Mouse (Mus musculus) ES-E14 (cell line): ENCODE measurements around the gene Ankrd11. TPM values are rescaled to one million over a fixed set of nuclear protein-coding genes. Genes with fewer than 3 reads are reported as not detected.

Source experiments
- DNase-seq: peaks from one replicate; pipeline ENCODE4 v3.0.0-alpha.2; 2013; ENCODE audit warnings: low read depth, low spot score
- H3K27ac ChIP-seq: 2 replicates; pipeline ENCODE4 v1.5.1; 2012; ENCODE audit warnings: low read depth, mild to moderate bottlenecking, low read length, moderate library complexity, mixed read lengths; ENCODE audit not compliant: poor library complexity, insufficient read depth, severe bottlenecking
- H3K36me3 ChIP-seq: 2 replicates; pipeline ENCODE4 v1.6.1; 2012; ENCODE audit warnings: mild to moderate bottlenecking, low read length, moderate library complexity, mixed read lengths; ENCODE audit not compliant: control insufficient read depth, poor library complexity, insufficient read depth, severe bottlenecking
- H3K4me1 ChIP-seq, 2 experiments: fragments of 150-350 bp in 1 of 2; sonication (generic) in 1 of 2; 2 replicates each; pipeline ENCODE4 v1.6.1; 2012; ENCODE audit warnings: low read length in 2 of 2, mild to moderate bottlenecking in 1 of 2, mixed read lengths in 1 of 2; ENCODE audit not compliant: control insufficient read depth in 2 of 2, insufficient read depth in 2 of 2, poor library complexity in 1 of 2
- H3K4me3 ChIP-seq, 2 experiments: fragments of 150-350 bp in 1 of 2; sonication (generic) in 1 of 2; 2 replicates each; pipeline ENCODE4 v1.5.1; 2012; ENCODE audit warnings: low read length in 2 of 2, low read depth in 1 of 2, mild to moderate bottlenecking in 1 of 2, mixed read lengths in 1 of 2; ENCODE audit not compliant: insufficient read depth in 1 of 2, poor library complexity in 1 of 2, severe bottlenecking in 1 of 2
- H3K9ac ChIP-seq: 2 replicates; pipeline ENCODE4 v1.6.1; 2012; ENCODE audit warnings: low read depth, mild to moderate bottlenecking, low read length, mixed read lengths; ENCODE audit not compliant: poor library complexity, insufficient read depth, severe bottlenecking
- H3K9me3 ChIP-seq: fragments of 150-350 bp; sonication (generic); 2 replicates; pipeline ENCODE4 v1.6.1; 2012; ENCODE audit warnings: low read depth, mild to moderate bottlenecking, low read length; ENCODE audit not compliant: control insufficient read depth, insufficient read depth
- CHD2 ChIP-seq: IDR thresholded peaks from 2 replicates; pipeline ENCODE4 v1.6.1; 2014; ENCODE audit warnings: mild to moderate bottlenecking, low read depth, low read length, inconsistent platforms
- HCFC1 ChIP-seq: IDR thresholded peaks from 2 replicates; pipeline ENCODE4 v1.6.1; 2012; ENCODE audit warnings: low read length, inconsistent platforms, borderline replicate concordance; ENCODE audit not compliant: insufficient read depth
- MAFK ChIP-seq: IDR thresholded peaks from 2 replicates; pipeline ENCODE4 v1.6.1; 2014; ENCODE audit warnings: mild to moderate bottlenecking, low read depth, low read length, inconsistent platforms; ENCODE audit not compliant: insufficient read depth
- ZC3H11A ChIP-seq: IDR thresholded peaks from 2 replicates; pipeline ENCODE4 v1.6.1; 2012; ENCODE audit warnings: low read depth, mild to moderate bottlenecking, inconsistent platforms, low read length, borderline replicate concordance
- ZNF384 ChIP-seq: IDR thresholded peaks from 2 replicates; pipeline ENCODE4 v1.6.1; 2012; ENCODE audit warnings: low read depth, low read length, inconsistent platforms
- in situ Hi-C, 2 experiments: fragments of 600-800 bp; cut with MboI; formaldehyde crosslinking; loops; one replicate each; pipeline ENCODE4 v1.15.1; 2025; ENCODE audit warnings: low sequenced_read_pairs in 2 of 2, inconsistent platforms in 1 of 2; ENCODE audit not compliant: unreplicated experiment in 2 of 2
- total RNA-seq: library from RNA; depleted of rRNA; stranded (reverse); fragments of 300-350 nt; gene quantifications from 2 replicates; pipeline ENCODE4 v1.2.3, GENCODE M21; 2012

The Ankrd11 gene
- total RNA-seq, 1 experiment, result 155 TPM

DNA sequence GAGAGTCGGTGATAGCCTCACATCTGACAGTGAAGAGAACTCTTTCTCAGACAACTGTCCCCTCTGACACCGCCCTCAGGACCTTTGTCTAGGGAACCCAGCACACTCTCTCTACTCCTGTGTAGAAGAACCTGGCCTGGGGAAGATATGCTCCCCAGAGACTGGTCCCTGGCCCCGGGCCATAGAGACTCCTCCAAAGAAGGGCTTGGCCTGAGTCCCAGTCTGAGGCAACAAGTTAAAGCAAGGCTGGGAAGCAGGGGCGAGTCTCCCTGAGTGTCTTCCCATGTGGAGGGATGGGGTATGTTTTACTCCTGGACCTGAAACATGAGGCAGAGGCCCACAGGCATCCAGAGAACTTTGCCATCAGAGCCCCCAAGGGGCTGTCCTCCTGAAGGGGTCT lies 196.4 kb downstream of the Ankrd11 start:
- TF ChIP-seq ZNF384 (no peak), HCFC1 (no peak), ZC3H11A (no peak), MAFK (no peak), CHD2 (no peak)
- H3K9ac ChIP-seq, result no peak overlapping the region
- H3K9me3 ChIP-seq, result no peaks in the 10 kb centered on the region
- no peak overlapping the region for H3K4me3 ChIP-seq
- no peaks in the 10 kb centered on the region for H3K36me3 ChIP-seq
- H3K27ac ChIP-seq, result no peak overlapping the region
- DNase-seq, result no peak
- in situ Hi-C loops, result no loop called here
- H3K4me1 ChIP-seq, result 0 out of 4 replicates have a peak, but pooled peaks cover 0 to 2% of the 10 kb centered on the region in 2 experiments

DNA sequence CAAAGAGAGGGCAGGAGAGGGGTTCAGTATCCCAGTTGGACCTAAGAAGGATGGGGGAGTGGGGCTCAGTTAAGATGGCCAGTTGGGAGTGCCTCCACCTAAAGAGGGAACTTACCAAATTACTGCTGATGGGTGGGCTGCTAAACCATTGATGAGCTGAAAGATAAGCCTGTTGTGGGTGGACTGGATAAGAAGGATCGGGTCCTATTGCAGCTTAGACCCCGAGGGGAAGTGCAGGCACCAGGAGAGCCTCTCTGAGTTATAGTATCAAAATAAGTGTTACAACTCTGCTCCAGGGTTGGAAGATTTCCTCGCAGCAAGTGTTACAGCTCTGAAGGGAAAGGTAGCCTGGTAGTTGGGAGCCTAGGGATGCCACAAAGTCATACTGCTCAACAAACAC lies 197.9 kb downstream of the Ankrd11 start:
- no peak overlapping the region for H3K27ac ChIP-seq
- H3K9ac ChIP-seq, result no peak overlapping the region
- no peak for DNase-seq
- no peaks in the 10 kb centered on the region for H3K9me3 ChIP-seq
- TF ChIP-seq MAFK, result no peak
- no peak for TF ChIP-seq ZNF384
- no peak for TF ChIP-seq HCFC1
- no peak for TF ChIP-seq CHD2
- TF ChIP-seq ZC3H11A, result no peak
- H3K36me3 ChIP-seq, result no peaks in the 10 kb centered on the region
- 0 out of 4 replicates have a peak, but pooled peaks cover 0 to under 1% of the 10 kb centered on the region in 2 experiments for H3K4me1 ChIP-seq
- in situ Hi-C loops, result no loop called here
- H3K4me3 ChIP-seq, result no peak overlapping the region

DNA sequence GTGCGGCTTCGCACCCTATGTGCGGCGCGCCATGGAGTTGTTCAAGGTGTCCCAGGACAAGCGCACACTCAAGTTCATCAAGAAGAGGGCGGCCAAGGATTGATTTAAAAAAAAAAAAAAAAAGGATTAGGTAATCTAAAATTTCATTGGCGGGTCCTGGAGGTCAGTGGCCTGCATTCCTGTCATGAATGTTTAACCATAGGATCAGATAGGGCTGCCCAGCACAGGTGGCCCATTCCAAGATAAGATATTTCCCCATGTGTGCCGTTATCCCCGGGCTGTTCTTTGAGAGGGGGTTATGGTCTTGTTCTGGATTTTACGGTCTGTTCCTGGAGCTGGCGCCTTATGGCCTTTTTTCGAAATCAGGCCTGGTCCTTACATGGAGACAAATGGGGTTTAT lies 205.4 kb downstream of the Ankrd11 start:
- Histone ChIP-seq H3K27ac (no peak overlapping the region), H3K4me1 (no peaks in the 10 kb centered on the region; a peak in 1 of 4 replicates), H3K36me3 (no peaks in the 10 kb centered on the region), H3K4me3 (no peak overlapping the region), H3K9me3 (no peaks in the 10 kb centered on the region), H3K9ac (no peak overlapping the region)
- TF ChIP-seq ZNF384 (no peak), CHD2 (no peak), HCFC1 (no peak), MAFK (no peak)
- in situ Hi-C loops, result no loop called here
- no peak for DNase-seq

DNA sequence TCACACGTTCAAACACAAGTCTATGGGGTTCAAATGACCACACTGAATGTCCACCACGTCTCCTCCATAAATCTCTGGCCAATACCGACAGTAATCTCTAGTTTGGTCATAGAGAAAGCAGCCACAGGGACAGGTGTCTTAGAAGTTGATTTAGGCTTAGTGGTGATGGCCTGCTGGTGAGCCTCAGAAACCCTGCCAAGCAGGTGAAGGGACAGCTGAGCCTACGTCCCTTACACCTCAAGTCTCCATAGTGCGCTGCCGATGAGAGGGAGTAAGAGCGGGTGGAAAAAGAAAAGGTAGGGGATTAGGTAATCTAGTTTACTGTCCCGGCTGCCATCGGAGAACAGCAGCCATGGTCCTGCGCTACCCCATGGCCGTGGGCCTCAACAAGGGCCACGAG lies 205.9 kb downstream of the Ankrd11 start:
- in situ Hi-C loops, result no loop called here

DNA sequence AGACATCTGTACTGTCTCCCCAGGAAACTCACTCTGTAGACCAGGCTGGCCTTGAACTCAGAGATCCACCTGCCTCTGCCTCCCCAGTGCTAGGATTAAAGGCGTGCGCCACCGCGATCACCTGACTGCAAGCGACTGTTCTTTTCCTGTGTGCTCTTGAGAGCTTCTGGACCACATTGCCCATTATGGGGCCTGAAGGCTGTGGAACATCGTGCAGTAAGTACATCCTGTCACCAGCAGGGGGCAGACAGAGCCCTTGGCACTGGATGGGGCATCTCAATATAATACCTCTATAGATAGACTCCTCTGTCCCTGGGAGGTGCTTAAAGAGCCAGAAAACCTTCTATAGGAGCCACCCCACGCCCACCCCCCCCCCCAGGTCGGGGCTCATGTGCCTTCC lies 207.1 kb downstream of the Ankrd11 start:
- H3K4me1 ChIP-seq, result no peaks in the 10 kb centered on the region; a peak in 1 of 4 replicates
- H3K36me3 ChIP-seq, result no peaks in the 10 kb centered on the region
- in situ Hi-C loops, result no loop called here
- peak; percentile 76 for DNase-seq
- H3K9ac ChIP-seq, result no peak overlapping the region
- H3K27ac ChIP-seq, result no peak overlapping the region
- H3K4me3 ChIP-seq, result no peak overlapping the region
- TF ChIP-seq ZC3H11A (peak; percentile 69; the same call in 1 of the 2 replicates), CHD2 (no peak)
- H3K9me3 ChIP-seq, result no peaks in the 10 kb centered on the region

More for the DNA sequence above, 205.9 kb downstream of the Ankrd11 start:
- H3K9me3 ChIP-seq, result no peaks in the 10 kb centered on the region
- no peak overlapping the region for H3K4me3 ChIP-seq
- no peaks in the 10 kb centered on the region for H3K36me3 ChIP-seq
- H3K4me1 ChIP-seq, result no peaks in the 10 kb centered on the region; a peak in 1 of 4 replicates
- no peak for DNase-seq
- H3K9ac ChIP-seq, result no peak overlapping the region
- TF ChIP-seq MAFK, result no peak
- TF ChIP-seq HCFC1, result no peak
- TF ChIP-seq CHD2, result no peak
- no peak for TF ChIP-seq ZC3H11A
- TF ChIP-seq ZNF384, result no peak
- H3K27ac ChIP-seq, result no peak overlapping the region
